Mouse (Mus musculus) liver, postnatal 0 days (tissue): Measurements from ENCODE around the gene Kcnj10.

Experiments
- CTCF ChIP-seq: sonication (generic); IDR thresholded peaks from 2 replicates; pipeline ENCODE4 v1.5.1; 2016; ENCODE audit warnings: antibody characterized with exemption, low read depth
- EP300 ChIP-seq: IDR thresholded peaks from 2 replicates; pipeline ENCODE4 v1.6.1; 2016; ENCODE audit warnings: antibody characterized with exemption, low read depth, mild to moderate bottlenecking

DNA sequence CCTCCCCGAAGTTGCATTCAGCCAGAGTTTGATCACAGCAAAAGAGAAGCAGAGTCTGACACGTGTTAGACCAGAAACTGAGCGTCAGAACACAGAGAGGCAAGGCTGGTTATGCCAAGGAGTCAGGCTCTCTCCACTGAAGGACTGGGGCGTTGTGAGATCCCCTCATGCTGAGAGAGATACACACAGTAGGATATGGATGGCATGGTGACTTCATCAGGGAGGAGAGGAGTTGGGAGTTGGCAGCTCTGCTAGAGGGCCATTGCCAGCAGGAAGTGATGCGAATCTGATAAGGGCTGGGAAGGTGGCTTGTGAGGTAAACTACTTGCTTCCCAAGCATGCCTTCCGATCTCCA is 73.2 kb downstream of the Kcnj10 start:
- TF ChIP-seq EP300 (no peak), CTCF (no peak)
